Mouse (Mus musculus): ENCODE measurements around the gene Pou2f1. TPM values are rescaled to one million over a fixed set of nuclear protein-coding genes. Genes with fewer than 3 reads are reported as not detected.

Gene Pou2f1
- polyA plus RNA-seq, 1 experiment from 2014 or later, result 15.5 TPM

DNA sequence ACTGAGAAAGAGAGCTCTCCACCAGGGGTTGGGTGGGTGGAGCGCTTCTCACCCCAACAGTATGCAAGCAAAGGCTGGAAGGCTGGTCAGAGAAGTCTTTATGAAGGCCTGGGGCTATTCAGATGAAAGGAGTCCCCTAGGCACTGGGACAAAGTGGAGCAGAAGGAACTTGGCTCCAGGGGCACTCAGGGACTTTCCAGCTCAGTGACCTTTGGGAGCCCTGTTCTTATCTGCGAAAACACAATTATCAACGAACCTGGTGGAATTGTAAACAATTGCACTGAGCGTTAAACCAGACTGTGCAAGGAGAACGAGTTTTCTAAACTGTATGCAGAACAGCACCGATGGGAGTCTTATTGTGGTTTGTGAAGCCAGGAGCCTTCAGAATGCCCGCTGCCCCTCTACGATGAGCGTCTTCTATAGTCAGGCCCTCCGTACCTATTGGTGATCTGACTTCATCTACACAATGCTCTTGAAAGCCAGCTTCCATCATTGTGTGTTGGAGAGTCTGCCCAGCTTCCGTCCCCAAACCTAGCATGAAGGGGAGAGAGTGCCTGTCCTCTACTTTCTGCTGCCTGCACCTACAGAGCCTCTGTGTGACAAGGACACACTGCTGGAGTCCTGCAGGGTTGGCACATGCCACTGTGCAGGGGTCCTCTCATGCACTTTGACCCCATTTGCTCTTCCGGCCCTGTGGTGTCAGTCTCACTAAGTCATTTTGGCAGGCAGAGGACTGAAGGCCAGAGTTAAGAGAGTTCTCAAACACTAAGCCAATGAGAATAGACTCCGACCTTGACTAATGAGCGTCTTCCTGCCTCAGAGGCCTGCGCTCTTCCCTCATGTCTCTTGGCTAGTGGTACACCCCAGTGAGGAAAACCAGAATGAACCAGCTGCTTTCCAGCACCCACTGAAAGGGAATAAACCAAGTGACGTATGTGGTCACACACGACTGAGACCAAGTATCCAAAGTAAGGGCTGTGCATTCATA is 152.7 kb downstream of the Pou2f1 start:
- Histone ChIP-seq H3K4me3 (ENCODE audit: low read depth, low read length) (no peak overlapping the region), H3K4me1 (replicated peaks; ENCODE audit: control insufficient read depth, insufficient read depth, low read length) (peaks cover 35% of the 10 kb centered on the region), H3K36me3 (ENCODE audit: control insufficient read depth, insufficient read depth, low read length) (no peaks in the 10 kb centered on the region), H3K27ac (ENCODE audit: low read depth, low read length) (peak overlapping the region; percentile 61), H3K9me3 (ENCODE audit: control insufficient read depth, low read length) (no peaks in the 10 kb centered on the region), H3K27me3 (replicated peaks; ENCODE audit: control insufficient read depth, insufficient read depth, low read length) (peaks cover 13% of the 10 kb centered on the region; the same call in 1 of the 2 replicates), H3K4me2 (peak overlapping the region; percentile 11; the same call in 1 of the 2 replicates), H3K9ac (ENCODE audit: low read depth, low read length) (no peak overlapping the region)
- DNase-seq (ENCODE audit: low spot score), result no peak
- 66% methylated on average over 17 of the region's 17 CpGs for WGBS
- ATAC-seq (replicated peaks; ENCODE audit: low FRiP score), result 0 out of 2 replicates have a peak, but pooled peaks have one; percentile 8

DNA sequence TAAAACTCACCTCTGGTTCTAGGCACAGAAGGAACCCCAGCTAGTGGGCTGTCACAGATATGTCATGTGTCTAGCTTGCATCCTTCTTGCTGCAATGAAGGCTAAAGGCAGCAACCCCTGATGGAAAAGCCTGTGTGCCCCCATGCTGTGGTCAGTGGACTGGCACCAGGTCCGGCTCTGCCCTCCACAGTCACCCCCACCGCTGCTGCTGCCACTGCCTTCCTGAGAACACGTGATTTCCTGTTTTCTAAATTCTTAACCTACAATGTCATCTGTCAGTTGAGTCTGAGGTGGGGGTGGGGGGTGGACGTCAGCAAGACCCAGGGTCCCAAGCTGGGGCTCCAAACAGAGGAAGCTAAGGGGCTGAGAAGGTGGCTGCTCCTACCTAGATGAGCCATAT is 153.6 kb downstream of the Pou2f1 start:
- H3K4me1 ChIP-seq (replicated peaks; ENCODE audit: control insufficient read depth, insufficient read depth, low read length), result peaks cover 36% of the 10 kb centered on the region
- H3K9me3 ChIP-seq (ENCODE audit: control insufficient read depth, low read length), result no peaks in the 10 kb centered on the region
- no peak overlapping the region for H3K4me3 ChIP-seq (ENCODE audit: low read depth, low read length)
- H3K9ac ChIP-seq (ENCODE audit: low read depth, low read length), result no peak overlapping the region
- ATAC-seq (replicated peaks; ENCODE audit: low FRiP score) (no peak), DNase-seq (ENCODE audit: low spot score) (no peak)
- peaks cover 17% of the 10 kb centered on the region; the same call in 1 of the 2 replicates for H3K27me3 ChIP-seq (replicated peaks; ENCODE audit: control insufficient read depth, insufficient read depth, low read length)
- 26% methylated on average over 4 of the region's 4 CpGs for WGBS
- peak overlapping the region; percentile 43; the same call in 1 of the 2 replicates for H3K27ac ChIP-seq (ENCODE audit: low read depth, low read length)
- no peak overlapping the region; the same call in 1 of the 2 replicates for H3K4me2 ChIP-seq
- no peaks in the 10 kb centered on the region for H3K36me3 ChIP-seq (ENCODE audit: control insufficient read depth, insufficient read depth, low read length)

DNA sequence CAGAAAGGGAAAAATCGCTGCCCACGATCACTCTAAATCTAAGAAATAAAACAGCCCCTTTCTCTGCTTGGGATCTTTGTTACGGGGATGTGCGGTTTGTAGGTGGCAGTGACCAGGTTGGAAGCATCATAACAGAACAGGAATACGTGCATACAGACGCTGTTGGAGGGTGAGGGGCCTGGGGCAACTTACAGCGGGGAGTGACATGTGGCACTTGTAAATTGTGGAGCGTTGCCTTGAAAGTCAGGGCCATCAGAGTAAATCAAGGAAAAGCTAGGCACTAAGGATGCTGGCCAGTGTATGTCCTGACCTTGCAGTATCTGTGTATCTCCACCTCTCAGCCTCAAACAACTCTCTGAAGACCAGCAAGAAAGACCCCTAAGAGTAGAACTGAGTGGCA is 154.1 kb downstream of the Pou2f1 start:
- Histone ChIP-seq H3K4me1 (replicated peaks; ENCODE audit: control insufficient read depth, insufficient read depth, low read length) (peaks cover 32% of the 10 kb centered on the region), H3K27ac (ENCODE audit: low read depth, low read length) (no peak overlapping the region), H3K4me3 (ENCODE audit: low read depth, low read length) (no peak overlapping the region), H3K4me2 (no peak overlapping the region), H3K36me3 (ENCODE audit: control insufficient read depth, insufficient read depth, low read length) (no peaks in the 10 kb centered on the region), H3K27me3 (replicated peaks; ENCODE audit: control insufficient read depth, insufficient read depth, low read length) (peaks cover 22% of the 10 kb centered on the region; the same call in 1 of the 2 replicates), H3K9me3 (ENCODE audit: control insufficient read depth, low read length) (no peaks in the 10 kb centered on the region), H3K9ac (ENCODE audit: low read depth, low read length) (no peak overlapping the region)
- no peak for DNase-seq (ENCODE audit: low spot score)
- ATAC-seq (replicated peaks; ENCODE audit: low FRiP score), result no peak
- 80% methylated on average over 8 of the region's 8 CpGs for WGBS

DNA sequence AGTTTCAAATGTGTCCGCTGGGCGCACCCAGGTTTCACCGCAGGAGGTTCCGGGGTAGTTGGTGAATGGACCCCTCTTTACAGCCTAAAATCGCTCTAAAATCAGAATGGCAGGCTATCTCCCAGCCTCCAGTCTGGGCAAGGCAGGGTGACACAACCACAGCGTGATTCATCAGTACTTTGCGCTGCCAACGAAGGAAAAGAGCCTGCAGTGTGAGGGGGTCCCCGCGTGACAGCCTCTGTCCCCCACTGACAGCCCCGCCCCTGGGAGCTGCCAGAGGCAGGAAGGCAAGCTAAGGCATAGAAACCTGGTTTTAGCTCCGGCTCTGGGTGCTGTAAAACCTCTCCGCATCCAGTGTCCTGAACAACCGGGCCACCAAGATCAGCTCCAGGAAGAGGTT is 157.1 kb downstream of the Pou2f1 start:
- Histone ChIP-seq H3K27ac (ENCODE audit: low read depth, low read length) (no peak overlapping the region), H3K4me3 (ENCODE audit: low read depth, low read length) (peak overlapping the region; percentile 62), H3K27me3 (replicated peaks; ENCODE audit: control insufficient read depth, insufficient read depth, low read length) (peaks cover 36% of the 10 kb centered on the region), H3K9me3 (ENCODE audit: control insufficient read depth, low read length) (no peaks in the 10 kb centered on the region), H3K36me3 (ENCODE audit: control insufficient read depth, insufficient read depth, low read length) (no peaks in the 10 kb centered on the region), H3K9ac (ENCODE audit: low read depth, low read length) (peak overlapping the region; percentile 56), H3K4me2 (peak overlapping the region; percentile 100), H3K4me1 (replicated peaks; ENCODE audit: control insufficient read depth, insufficient read depth, low read length) (peaks cover 27% of the 10 kb centered on the region)
- ATAC-seq (replicated peaks; ENCODE audit: low FRiP score) (no peak; the same call in 1 of the 2 replicates), DNase-seq (ENCODE audit: low spot score) (peak; percentile 56)
- WGBS, result 7% methylated on average over 14 of the region's 14 CpGs

DNA sequence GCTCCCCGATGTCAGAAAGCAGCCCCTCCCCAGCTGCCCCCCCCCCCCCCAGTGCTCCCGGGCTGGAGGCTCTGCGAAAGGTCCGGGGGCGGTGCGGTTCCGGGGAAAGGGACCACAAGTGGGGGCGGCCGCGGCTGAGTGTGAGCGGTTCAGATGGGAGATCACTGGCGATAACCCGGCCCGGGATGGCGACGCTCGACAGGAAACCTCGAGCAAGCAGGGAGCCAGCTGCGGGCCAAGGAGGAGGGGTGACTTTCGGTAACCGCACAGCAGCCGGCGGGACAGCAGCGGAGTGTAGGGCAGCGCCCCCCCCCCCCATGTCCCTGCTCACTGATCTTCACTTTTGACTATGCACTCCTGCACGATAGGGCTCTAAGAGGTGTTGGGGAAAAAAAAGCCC is 157.5 kb downstream of the Pou2f1 start:
- Histone ChIP-seq H3K4me2 (peak overlapping the region; percentile 100), H3K27ac (ENCODE audit: low read depth, low read length) (no peak overlapping the region), H3K27me3 (replicated peaks; ENCODE audit: control insufficient read depth, insufficient read depth, low read length) (peaks cover 40% of the 10 kb centered on the region), H3K9me3 (ENCODE audit: control insufficient read depth, low read length) (no peaks in the 10 kb centered on the region), H3K4me3 (ENCODE audit: low read depth, low read length) (peak overlapping the region; percentile 62), H3K36me3 (ENCODE audit: control insufficient read depth, insufficient read depth, low read length) (no peaks in the 10 kb centered on the region), H3K9ac (ENCODE audit: low read depth, low read length) (peak overlapping the region; percentile 56), H3K4me1 (replicated peaks; ENCODE audit: control insufficient read depth, insufficient read depth, low read length) (peaks cover 24% of the 10 kb centered on the region)
- ATAC-seq (replicated peaks; ENCODE audit: low FRiP score), result peak; percentile 41
- DNase-seq (ENCODE audit: low spot score), result peak; percentile 56
- under 1% methylated on average over 26 of the region's 26 CpGs for WGBS

- DNase-seq (ENCODE audit: low spot score) (peak; percentile 51), ATAC-seq (replicated peaks; ENCODE audit: low FRiP score) (peak; percentile 66)
- peaks cover 41% of the 10 kb centered on the region for H3K27me3 ChIP-seq (replicated peaks; ENCODE audit: control insufficient read depth, insufficient read depth, low read length)
- WGBS, result 5% methylated on average over 20 of the region's 20 CpGs
- peaks cover 21% of the 10 kb centered on the region for H3K4me1 ChIP-seq (replicated peaks; ENCODE audit: control insufficient read depth, insufficient read depth, low read length)
- peak overlapping the region; percentile 56 for H3K9ac ChIP-seq (ENCODE audit: low read depth, low read length)
- H3K4me3 ChIP-seq (ENCODE audit: low read depth, low read length), result peak overlapping the region; percentile 62
- H3K4me2 ChIP-seq, result peak overlapping the region; percentile 100
- no peak overlapping the region for H3K27ac ChIP-seq (ENCODE audit: low read depth, low read length)
- H3K36me3 ChIP-seq (ENCODE audit: control insufficient read depth, insufficient read depth, low read length), result no peaks in the 10 kb centered on the region
- no peaks in the 10 kb centered on the region for H3K9me3 ChIP-seq (ENCODE audit: control insufficient read depth, low read length)
These were observed 158.0 kb downstream of the Pou2f1 start for GRCm38 (mm10) chr1:165844466-165844951.

- 72% methylated on average over 3 of the region's 3 CpGs for WGBS
- H3K27me3 ChIP-seq (replicated peaks; ENCODE audit: control insufficient read depth, insufficient read depth, low read length), result peaks cover 41% of the 10 kb centered on the region
These were observed 158.9 kb downstream of the Pou2f1 start for GRCm38 (mm10) chr1:165843586-165843985.

DNA sequence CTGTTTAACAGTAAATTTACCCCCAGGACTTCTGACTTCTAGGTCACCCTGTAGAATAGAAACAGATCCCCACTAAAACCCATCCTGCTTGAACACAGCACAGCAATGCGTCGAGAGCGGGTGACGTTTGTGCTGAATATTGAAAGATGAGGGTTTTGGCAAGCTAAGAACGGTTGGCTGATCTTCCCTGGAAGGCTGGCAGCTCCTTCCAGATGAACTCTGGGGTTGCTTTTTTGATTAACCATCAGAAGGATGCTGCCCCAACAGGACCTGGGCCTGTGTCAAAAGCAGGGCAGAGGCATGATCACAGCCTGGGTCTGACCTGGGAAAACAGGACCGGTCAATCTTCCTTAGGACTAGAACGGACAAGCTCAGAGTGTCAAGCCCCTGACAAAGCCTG is 160.3 kb downstream of the Pou2f1 start:
- Histone ChIP-seq H3K9me3 (ENCODE audit: control insufficient read depth, low read length) (no peaks in the 10 kb centered on the region), H3K36me3 (ENCODE audit: control insufficient read depth, insufficient read depth, low read length) (no peaks in the 10 kb centered on the region), H3K27ac (ENCODE audit: low read depth, low read length) (no peak overlapping the region), H3K4me2 (no peak overlapping the region), H3K4me1 (replicated peaks; ENCODE audit: control insufficient read depth, insufficient read depth, low read length) (peaks cover 14% of the 10 kb centered on the region), H3K4me3 (ENCODE audit: low read depth, low read length) (no peak overlapping the region), H3K9ac (ENCODE audit: low read depth, low read length) (no peak overlapping the region), H3K27me3 (replicated peaks; ENCODE audit: control insufficient read depth, insufficient read depth, low read length) (peaks cover 41% of the 10 kb centered on the region)
- DNase-seq (ENCODE audit: low spot score) (no peak), ATAC-seq (replicated peaks; ENCODE audit: low FRiP score) (no peak)
- 83% methylated on average over 7 of the region's 7 CpGs for WGBS

More at GRCm38 (mm10) chr1:165843586-165843985, 158.9 kb downstream of the Pou2f1 start:
- Histone ChIP-seq H3K4me3 (ENCODE audit: low read depth, low read length) (no peak overlapping the region), H3K9me3 (ENCODE audit: control insufficient read depth, low read length) (no peaks in the 10 kb centered on the region), H3K9ac (ENCODE audit: low read depth, low read length) (no peak overlapping the region), H3K27ac (ENCODE audit: low read depth, low read length) (no peak overlapping the region), H3K36me3 (ENCODE audit: control insufficient read depth, insufficient read depth, low read length) (no peaks in the 10 kb centered on the region), H3K4me2 (no peak overlapping the region), H3K4me1 (replicated peaks; ENCODE audit: control insufficient read depth, insufficient read depth, low read length) (peaks cover 14% of the 10 kb centered on the region)
- ATAC-seq (replicated peaks; ENCODE audit: low FRiP score) (no peak), DNase-seq (ENCODE audit: low spot score) (no peak)

All from liver, embryonic 11.5 days (tissue).